Mouse (Mus musculus) neutrophil, adult 83 days (primary cell): ENCODE results near the gene Scgb2b26. TPM values are rescaled to one million over a fixed set of nuclear protein-coding genes. Genes with fewer than 3 reads are reported as not detected.

Source experiments
- total RNA-seq, 2 experiments: library from RNA; stranded (reverse); gene quantifications; one replicate each; pipeline ENCODE4 v1.2.4; 2023

The Scgb2b26 gene
- not detected for total RNA-seq

DNA sequence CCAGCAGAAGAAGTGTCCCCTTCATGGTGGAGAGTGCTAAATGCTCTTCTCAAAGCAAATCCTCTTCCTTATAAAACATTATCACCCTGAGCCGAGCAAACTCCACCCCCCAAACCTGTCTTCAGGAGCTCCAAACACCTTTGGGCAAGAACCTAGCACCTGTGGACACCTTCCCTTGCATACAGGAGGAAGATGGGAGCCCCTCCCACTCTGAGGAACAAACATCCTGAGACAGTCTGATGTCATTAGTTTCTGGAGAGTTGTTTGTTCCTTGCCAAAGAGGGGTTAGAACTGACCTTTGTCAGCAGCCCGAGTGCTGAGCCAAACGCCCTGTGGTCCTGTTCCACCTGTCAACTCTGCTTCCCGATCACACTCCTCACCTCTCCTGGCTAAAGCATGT, at the start of gene Scgb2b26:
Scgb2b26 (minus strand) TSS at position 101 of the 400 bp plus-strand sequence.

Other genes with a start within 250 kb of the Scgb2b26 start
- not detected for gene Scgb2b24, start 205.7 kb downstream of the Scgb2b26 start, total RNA-seq
- gene Scgb1b24, start 201.2 kb downstream of the Scgb2b26 start, total RNA-seq: not detected
- gene Scgb2b27, start 68.9 kb upstream of the Scgb2b26 start, total RNA-seq: not detected
- gene Scgb1b27, start 76.4 kb upstream of the Scgb2b26 start, total RNA-seq: not detected
- not detected for gene Scgb1b30, start 150.4 kb upstream of the Scgb2b26 start, total RNA-seq
- under 1 TPM in 1 of 2 experiments, not detected in 1; 0.26 TPM for gene Wtip, start 188.2 kb upstream of the Scgb2b26 start, total RNA-seq
- 10 to 100 TPM; 67.6 to 70.9 TPM for gene Uba2, start 224.6 kb upstream of the Scgb2b26 start, total RNA-seq